Mouse (Mus musculus) thymus, postnatal 25 days (tissue): Measurements from ENCODE around the gene Ugt1a6a.

Experiments used
- DNase-seq: peaks from one replicate; pipeline ENCODE4 v3.0.0; 2022

The Ugt1a6a gene

GRCm38 (mm10) chr1:88230421-88230820, 95.8 kb downstream of the Ugt1a6a start:
- no peak for DNase-seq

- DNase-seq = no peak
Measured at GRCm38 (mm10) chr1:88230981-88231802, 96.6 kb downstream of the Ugt1a6a start.

- DNase-seq = no peak
Measured at GRCm38 (mm10) chr1:88231803-88232499, 97.3 kb downstream of the Ugt1a6a start.

- DNase-seq = no peak
Measured at GRCm38 (mm10) chr1:88232664-88233380, 98.2 kb downstream of the Ugt1a6a start.

GRCm38 (mm10) chr1:88233421-88234247, 99.0 kb downstream of the Ugt1a6a start:
- DNase-seq = no peak

GRCm38 (mm10) chr1:88234248-88234610, 99.6 kb downstream of the Ugt1a6a start:
- no peak for DNase-seq

- no peak for DNase-seq
Measured at GRCm38 (mm10) chr1:88234646-88235045, 100.0 kb downstream of the Ugt1a6a start.

- no peak for DNase-seq
Measured at GRCm38 (mm10) chr1:88235046-88235893, 100.7 kb downstream of the Ugt1a6a start.

- no peak for DNase-seq
Measured at GRCm38 (mm10) chr1:88235894-88236415, 101.3 kb downstream of the Ugt1a6a start.

GRCm38 (mm10) chr1:88237311-88237710, 102.7 kb downstream of the Ugt1a6a start:
- DNase-seq = no peak

GRCm38 (mm10) chr1:88238771-88239170, 104.2 kb downstream of the Ugt1a6a start:
- DNase-seq = no peak

GRCm38 (mm10) chr1:88240072-88240471, 105.5 kb downstream of the Ugt1a6a start:
- DNase-seq = no peak

GRCm38 (mm10) chr1:88240579-88240978, 106.0 kb downstream of the Ugt1a6a start:
- no peak for DNase-seq

GRCm38 (mm10) chr1:88243861-88244260, 109.3 kb downstream of the Ugt1a6a start:
- DNase-seq = no peak

- no peak for DNase-seq
Measured at GRCm38 (mm10) chr1:88245881-88246280, 111.3 kb downstream of the Ugt1a6a start.

GRCm38 (mm10) chr1:88246386-88246785, 111.8 kb downstream of the Ugt1a6a start:
- DNase-seq = no peak

GRCm38 (mm10) chr1:88247660-88248059, 113.1 kb downstream of the Ugt1a6a start:
- DNase-seq = no peak

GRCm38 (mm10) chr1:88248658-88249057, 114.0 kb downstream of the Ugt1a6a start:
- no peak for DNase-seq

- DNase-seq = no peak
Measured at GRCm38 (mm10) chr1:88249596-88249995, 115.0 kb downstream of the Ugt1a6a start.

- no peak for DNase-seq
Measured at GRCm38 (mm10) chr1:88250023-88250422, 115.4 kb downstream of the Ugt1a6a start.

- no peak for DNase-seq
Measured at GRCm38 (mm10) chr1:88253106-88253505, 118.5 kb downstream of the Ugt1a6a start.
